Mouse (Mus musculus) stomach, postnatal 0 days (tissue): Measurements from ENCODE around the gene Uap1l1. TPM values are rescaled to one million over a fixed set of nuclear protein-coding genes. Genes with fewer than 3 reads are reported as not detected.

Source experiments
- ATAC-seq: fragments of 200-750 bp; cut with Nextera tagmentation; 2 replicates; pipeline ENCODE4 v1.8.0; 2017; ENCODE audit not compliant: low FRiP score, low TSS enrichment
- DNase-seq: peaks from one replicate; pipeline ENCODE4 v3.0.0-alpha.2; 2016; ENCODE audit warnings: low spot score
- H3K27ac ChIP-seq: fragments of 300-500 bp; sonication (generic); replicated peaks from 2 replicates; pipeline ENCODE4 v1.5.1; 2014; ENCODE audit warnings: mild to moderate bottlenecking, control low read depth
- H3K27me3 ChIP-seq: fragments of 300-500 bp; sonication (generic); 2 replicates; pipeline ENCODE4 v1.6.1; 2014; ENCODE audit warnings: low read length; ENCODE audit not compliant: control insufficient read depth, insufficient read depth
- H3K36me3 ChIP-seq: fragments of 300-500 bp; sonication (generic); 2 replicates; pipeline ENCODE4 v1.6.1; 2014; ENCODE audit warnings: low read length, mixed read lengths; ENCODE audit not compliant: control insufficient read depth, insufficient read depth
- H3K4me1 ChIP-seq: fragments of 300-500 bp; sonication (generic); replicated peaks from 2 replicates; pipeline ENCODE4 v1.6.1; 2014; ENCODE audit warnings: antibody characterized with exemption; ENCODE audit not compliant: control insufficient read depth, insufficient read depth
- H3K4me2 ChIP-seq: fragments of 300-500 bp; sonication (generic); replicated peaks from 2 replicates; pipeline ENCODE4 v1.6.1; 2014; ENCODE audit warnings: low read depth, mild to moderate bottlenecking, control low read depth, moderate library complexity
- H3K4me3 ChIP-seq: fragments of 300-500 bp; sonication (generic); 2 replicates; pipeline ENCODE4 v1.5.1; 2014; ENCODE audit warnings: low read depth, low read length, control low read depth
- H3K9ac ChIP-seq: fragments of 300-500 bp; sonication (generic); 2 replicates; pipeline ENCODE4 v1.6.1; 2014; ENCODE audit warnings: mild to moderate bottlenecking, low read length, control low read depth, mixed read lengths
- H3K9me3 ChIP-seq: fragments of 300-500 bp; sonication (generic); 2 replicates; pipeline ENCODE4 v1.6.1; 2016; ENCODE audit warnings: low read length; ENCODE audit not compliant: control insufficient read depth
- CTCF ChIP-seq: IDR thresholded peaks from 2 replicates; pipeline ENCODE4 v1.5.1; 2016; ENCODE audit warnings: antibody characterized with exemption, low read depth, mild to moderate bottlenecking, moderate library complexity
- EP300 ChIP-seq: optimal IDR thresholded peaks from 2 replicates; pipeline ENCODE3; 2016; ENCODE audit warnings: antibody characterized with exemption
- WGBS: fragments of 180-500 bp; shearing (Covaris S2); extraction: QIAGEN DNeasy Blood & Tissue Kit; methylation state at CpG from one replicate; pipeline ENCODE4 v1.1.7; 2014; 5-methylcytosine and 5-hydroxymethylcytosine counted together
- polyA plus RNA-seq: library from polyadenylated mRNA; unstranded; fragments of >200 nt; fragmentation: Nextera tagmentation; extraction: Ambion mirVana; gene quantifications from 2 replicates; pipeline ENCODE4 v1.2.1, GENCODE M21; 2015

Uap1l1 gene
- polyA plus RNA-seq, 1 experiment from 2014 or later: 33.2 TPM

DNA sequence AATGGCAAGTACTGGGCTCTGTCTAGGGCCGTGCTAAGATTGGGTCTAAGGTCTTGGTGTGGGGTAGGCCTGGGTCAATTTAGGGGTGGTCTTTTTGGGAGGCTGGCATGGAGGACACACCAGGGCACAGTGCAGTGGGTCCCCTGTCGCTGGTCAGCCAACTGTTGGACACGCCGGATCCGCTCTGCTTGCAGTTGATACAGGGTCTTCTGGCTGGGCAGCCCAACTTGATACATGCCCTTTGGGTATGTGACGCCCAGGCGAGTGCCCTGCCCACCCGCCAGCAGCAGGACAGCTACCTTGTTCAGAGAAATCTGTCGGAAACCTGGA, 756 bp downstream of the Uap1l1 start:
- peak overlapping the region; percentile 78; the same call in 1 of the 2 replicates for H3K27ac ChIP-seq

DNA sequence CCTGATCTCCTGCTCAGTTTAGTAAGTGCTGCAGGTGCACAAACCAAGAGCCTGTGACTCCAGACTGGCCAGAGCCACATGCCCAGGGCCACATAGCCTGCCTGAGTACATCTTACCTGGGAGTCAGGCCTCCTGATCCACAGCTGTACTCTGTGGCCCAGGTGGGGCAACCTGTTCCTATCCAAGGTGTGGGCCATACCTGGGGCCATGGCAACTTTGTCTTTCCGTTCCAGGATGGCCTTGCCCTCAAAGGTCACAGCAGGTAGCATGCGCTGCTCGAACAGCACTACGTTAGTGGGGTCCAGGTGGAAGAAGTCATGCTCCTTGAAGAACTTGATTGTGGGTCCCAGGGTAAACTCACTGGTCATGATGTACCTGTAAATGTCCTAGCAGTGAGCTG, 1.2 kb downstream of the Uap1l1 start:
- H3K27me3 ChIP-seq: no peaks in the 10 kb centered on the region
- DNase-seq (peak; percentile 30), ATAC-seq (peak; percentile 11; the same call in 1 of the 2 replicates)
- peaks cover 3% of the 10 kb centered on the region; the same call in 1 of the 2 replicates for H3K4me1 ChIP-seq
- H3K4me2 ChIP-seq: peak overlapping the region; percentile 95
- H3K4me3 ChIP-seq: peak overlapping the region; percentile 68
- H3K27ac ChIP-seq: peak overlapping the region; percentile 78
- peak overlapping the region; percentile 73; the same call in 1 of the 2 replicates for H3K9ac ChIP-seq
- TF ChIP-seq EP300: no peak
- no peak for TF ChIP-seq CTCF
- no peaks in the 10 kb centered on the region for H3K9me3 ChIP-seq
- peaks cover 3% of the 10 kb centered on the region; the same call in 1 of the 2 replicates for H3K36me3 ChIP-seq
- 81% methylated on average over 4 of the region's 4 CpGs for WGBS

More for the DNA sequence above, 756 bp downstream of the Uap1l1 start:
- ATAC-seq (peak; percentile 1; the same call in 1 of the 2 replicates), DNase-seq (no peak)
- no peak for TF ChIP-seq CTCF
- no peak for TF ChIP-seq EP300
- WGBS: 48% methylated on average over 9 of the region's 9 CpGs
- Histone ChIP-seq H3K9me3 (no peaks in the 10 kb centered on the region), H3K4me2 (peak overlapping the region; percentile 95), H3K4me1 (peaks cover 3% of the 10 kb centered on the region; the same call in 1 of the 2 replicates), H3K9ac (peak overlapping the region; percentile 73; the same call in 1 of the 2 replicates), H3K4me3 (peak overlapping the region; percentile 68), H3K27me3 (no peaks in the 10 kb centered on the region), H3K36me3 (peaks cover 3% of the 10 kb centered on the region; the same call in 1 of the 2 replicates)

- DNase-seq: peak; percentile 86
- no peak overlapping the region for H3K4me3 ChIP-seq
- ATAC-seq: peak; percentile 90
- H3K9ac ChIP-seq: 0 out of 2 replicates have a peak overlapping the region, but pooled peaks have one; percentile 0
- 36% methylated on average over 13 of the region's 13 CpGs for WGBS
- H3K4me1 ChIP-seq: peaks cover 3% of the 10 kb centered on the region; the same call in 1 of the 2 replicates
- no peaks in the 10 kb centered on the region for H3K9me3 ChIP-seq
- TF ChIP-seq CTCF (no peak), EP300 (no peak)
- H3K27ac ChIP-seq: peak overlapping the region; percentile 78
- H3K36me3 ChIP-seq: peaks cover 3% of the 10 kb centered on the region; the same call in 1 of the 2 replicates
- H3K4me2 ChIP-seq: 0 out of 2 replicates have a peak overlapping the region, but pooled peaks have one; percentile 14
- no peaks in the 10 kb centered on the region for H3K27me3 ChIP-seq
Observed at GRCm38 (mm10) chr2:25363478-25364178, 1.9 kb downstream of the Uap1l1 start.

GRCm38 (mm10) chr2:25359848-25360247, 5.6 kb downstream of the Uap1l1 start:
- TF ChIP-seq CTCF (no peak), EP300 (no peak)
- no peaks in the 10 kb centered on the region for H3K9me3 ChIP-seq
- H3K9ac ChIP-seq: no peak overlapping the region
- WGBS: 77% methylated on average over 4 of the region's 4 CpGs
- H3K4me3 ChIP-seq: no peak overlapping the region
- H3K4me2 ChIP-seq: no peak overlapping the region
- H3K4me1 ChIP-seq: peaks cover 7% of the 10 kb centered on the region
- DNase-seq (no peak), ATAC-seq (no peak)
- peaks cover 3% of the 10 kb centered on the region; the same call in 1 of the 2 replicates for H3K36me3 ChIP-seq
- no peaks in the 10 kb centered on the region for H3K27me3 ChIP-seq
- no peak overlapping the region for H3K27ac ChIP-seq

GRCm38 (mm10) chr2:25356208-25357079, 9.0 kb downstream of the Uap1l1 start, which contains the start of gene Dpp7:
Dpp7 (minus strand) TSS chr2:25356359.
- ATAC-seq (peak; percentile 79), DNase-seq (peak; percentile 87)
- Histone ChIP-seq H3K27me3 (no peaks in the 10 kb centered on the region), H3K4me3 (peak within 1 kb of the TSS; percentile 34), H3K36me3 (peaks cover 11% of the 10 kb centered on the region), H3K4me2 (peak within 1 kb of the TSS; percentile 73), H3K4me1 (peaks cover 5% of the 10 kb centered on the region), H3K9ac (peak within 1 kb of the TSS; percentile 55), H3K27ac (no peak within 1 kb of the TSS), H3K9me3 (no peaks in the 10 kb centered on the region)
- no peak for TF ChIP-seq CTCF
- TF ChIP-seq EP300: no peak
- WGBS: 5% methylated on average over 13 of the region's 13 CpGs
